Mouse (Mus musculus): ENCODE data around the gene Slc8a1. TPM values are rescaled to one million over a fixed set of nuclear protein-coding genes. Genes with fewer than 3 reads are reported as not detected.
A peak's percentile ranks its signal among the peaks of the same experiment; 100 is the strongest.

Gene Slc8a1
- polyA plus RNA-seq, 1 experiment from 2014 or later, result 84.6 TPM

- Histone ChIP-seq H3K4me1 (ENCODE audit: control insufficient read depth, insufficient read depth, low read length) (peaks cover 30% of the 10 kb centered on the region), H3K9me3 (replicated peaks; ENCODE audit: control insufficient read depth, low read length) (no peaks in the 10 kb centered on the region), H3K36me3 (ENCODE audit: control insufficient read depth, insufficient read depth) (no peaks in the 10 kb centered on the region), H3K27me3 (ENCODE audit: control insufficient read depth, insufficient read depth, low read length) (no peaks in the 10 kb centered on the region), H3K4me2 (ENCODE audit: low read depth, low read length) (no peak overlapping the region), H3K4me3 (ENCODE audit: low read length) (no peak overlapping the region), H3K27ac (ENCODE audit: low read length) (no peak overlapping the region), H3K9ac (ENCODE audit: low read length) (no peak overlapping the region)
- ATAC-seq (replicated peaks; ENCODE audit: extremely low read depth, insufficient read depth, low FRiP score), result no peak
- WGBS, result 74% methylated on average over 1 of the region's 1 CpGs
Observed at GRCm38 (mm10) chr17:81477420-81477819, 260.8 kb downstream of the Slc8a1 start.

GRCm38 (mm10) chr17:81473363-81473762, 264.8 kb downstream of the Slc8a1 start:
- no peak for ATAC-seq (replicated peaks; ENCODE audit: extremely low read depth, insufficient read depth, low FRiP score)
- H3K9ac ChIP-seq (ENCODE audit: low read length), result no peak overlapping the region
- no peak overlapping the region for H3K27ac ChIP-seq (ENCODE audit: low read length)
- WGBS, result 79% methylated on average over 3 of the region's 3 CpGs
- H3K4me2 ChIP-seq (ENCODE audit: low read depth, low read length), result no peak overlapping the region
- no peaks in the 10 kb centered on the region for H3K27me3 ChIP-seq (ENCODE audit: control insufficient read depth, insufficient read depth, low read length)
- H3K36me3 ChIP-seq (ENCODE audit: control insufficient read depth, insufficient read depth), result no peaks in the 10 kb centered on the region
- no peak overlapping the region for H3K4me3 ChIP-seq (ENCODE audit: low read length)
- H3K4me1 ChIP-seq (ENCODE audit: control insufficient read depth, insufficient read depth, low read length), result peaks cover 13% of the 10 kb centered on the region
- no peaks in the 10 kb centered on the region for H3K9me3 ChIP-seq (replicated peaks; ENCODE audit: control insufficient read depth, low read length)

GRCm38 (mm10) chr17:81468941-81469340, 269.2 kb downstream of the Slc8a1 start:
- ATAC-seq (replicated peaks; ENCODE audit: extremely low read depth, insufficient read depth, low FRiP score), result peak; percentile 84
- peaks cover 17% of the 10 kb centered on the region for H3K4me1 ChIP-seq (ENCODE audit: control insufficient read depth, insufficient read depth, low read length)
- 0 out of 2 replicates have a peak, but pooled peaks cover 3% of the 10 kb centered on the region for H3K36me3 ChIP-seq (ENCODE audit: control insufficient read depth, insufficient read depth)
- peak overlapping the region; percentile 78 for H3K27ac ChIP-seq (ENCODE audit: low read length)
- no peak overlapping the region for H3K9ac ChIP-seq (ENCODE audit: low read length)
- no peaks in the 10 kb centered on the region for H3K27me3 ChIP-seq (ENCODE audit: control insufficient read depth, insufficient read depth, low read length)
- no peak overlapping the region for H3K4me2 ChIP-seq (ENCODE audit: low read depth, low read length)
- no peaks in the 10 kb centered on the region for H3K9me3 ChIP-seq (replicated peaks; ENCODE audit: control insufficient read depth, low read length)
- WGBS, result 24% methylated on average over 5 of the region's 5 CpGs
- H3K4me3 ChIP-seq (ENCODE audit: low read length), result no peak overlapping the region

GRCm38 (mm10) chr17:81459379-81459778, 278.8 kb downstream of the Slc8a1 start:
- Histone ChIP-seq H3K27ac (ENCODE audit: low read length) (no peak overlapping the region), H3K9ac (ENCODE audit: low read length) (no peak overlapping the region), H3K27me3 (ENCODE audit: control insufficient read depth, insufficient read depth, low read length) (no peaks in the 10 kb centered on the region), H3K4me3 (ENCODE audit: low read length) (no peak overlapping the region), H3K4me1 (ENCODE audit: control insufficient read depth, insufficient read depth, low read length) (peaks cover 17% of the 10 kb centered on the region), H3K4me2 (ENCODE audit: low read depth, low read length) (no peak overlapping the region), H3K9me3 (replicated peaks; ENCODE audit: control insufficient read depth, low read length) (no peaks in the 10 kb centered on the region), H3K36me3 (ENCODE audit: control insufficient read depth, insufficient read depth) (0 out of 2 replicates have a peak, but pooled peaks cover 2% of the 10 kb centered on the region)
- no peak for ATAC-seq (replicated peaks; ENCODE audit: extremely low read depth, insufficient read depth, low FRiP score)
- 40% methylated on average over 3 of the region's 3 CpGs for WGBS

GRCm38 (mm10) chr17:81455977-81456376, 282.2 kb downstream of the Slc8a1 start:
- Histone ChIP-seq H3K9ac (ENCODE audit: low read length) (no peak overlapping the region), H3K4me2 (ENCODE audit: low read depth, low read length) (no peak overlapping the region), H3K4me1 (ENCODE audit: control insufficient read depth, insufficient read depth, low read length) (peaks cover 20% of the 10 kb centered on the region), H3K36me3 (ENCODE audit: control insufficient read depth, insufficient read depth) (no peaks in the 10 kb centered on the region), H3K4me3 (ENCODE audit: low read length) (no peak overlapping the region), H3K27ac (ENCODE audit: low read length) (no peak overlapping the region), H3K27me3 (ENCODE audit: control insufficient read depth, insufficient read depth, low read length) (no peaks in the 10 kb centered on the region), H3K9me3 (replicated peaks; ENCODE audit: control insufficient read depth, low read length) (no peaks in the 10 kb centered on the region)
- ATAC-seq (replicated peaks; ENCODE audit: extremely low read depth, insufficient read depth, low FRiP score), result no peak
- 63% methylated on average over 7 of the region's 7 CpGs for WGBS

GRCm38 (mm10) chr17:81455269-81455668, 282.9 kb downstream of the Slc8a1 start:
- Histone ChIP-seq H3K36me3 (ENCODE audit: control insufficient read depth, insufficient read depth) (no peaks in the 10 kb centered on the region), H3K4me1 (ENCODE audit: control insufficient read depth, insufficient read depth, low read length) (peaks cover 20% of the 10 kb centered on the region), H3K4me2 (ENCODE audit: low read depth, low read length) (no peak overlapping the region), H3K9ac (ENCODE audit: low read length) (no peak overlapping the region), H3K4me3 (ENCODE audit: low read length) (no peak overlapping the region), H3K27me3 (ENCODE audit: control insufficient read depth, insufficient read depth, low read length) (no peaks in the 10 kb centered on the region), H3K9me3 (replicated peaks; ENCODE audit: control insufficient read depth, low read length) (no peaks in the 10 kb centered on the region), H3K27ac (ENCODE audit: low read length) (no peak overlapping the region; the same call in 1 of the 2 replicates)
- ATAC-seq (replicated peaks; ENCODE audit: extremely low read depth, insufficient read depth, low FRiP score), result no peak
- 57% methylated on average over 3 of the region's 3 CpGs for WGBS

GRCm38 (mm10) chr17:81441463-81441862, 296.7 kb downstream of the Slc8a1 start, which contains the start of gene Gm11096:
Gene Gm11096, plus strand, starts transcription at chr17:81441763.
- no peaks in the 10 kb centered on the region for H3K9me3 ChIP-seq (replicated peaks; ENCODE audit: control insufficient read depth, low read length)
- H3K4me3 ChIP-seq (ENCODE audit: low read length), result no peak within 1 kb of the TSS
- H3K27me3 ChIP-seq (ENCODE audit: control insufficient read depth, insufficient read depth, low read length), result no peaks in the 10 kb centered on the region
- no peak within 1 kb of the TSS for H3K9ac ChIP-seq (ENCODE audit: low read length)
- ATAC-seq (replicated peaks; ENCODE audit: extremely low read depth, insufficient read depth, low FRiP score), result no peak
- H3K27ac ChIP-seq (ENCODE audit: low read length), result no peak within 1 kb of the TSS
- peaks cover 15% of the 10 kb centered on the region for H3K4me1 ChIP-seq (ENCODE audit: control insufficient read depth, insufficient read depth, low read length)
- H3K36me3 ChIP-seq (ENCODE audit: control insufficient read depth, insufficient read depth), result peaks cover 29% of the 10 kb centered on the region
- no peak within 1 kb of the TSS for H3K4me2 ChIP-seq (ENCODE audit: low read depth, low read length)

GRCm38 (mm10) chr17:81433148-81433547, 305.0 kb downstream of the Slc8a1 start:
- Histone ChIP-seq H3K4me3 (ENCODE audit: low read length) (no peak overlapping the region), H3K27ac (ENCODE audit: low read length) (peak overlapping the region; percentile 11; the same call in 1 of the 2 replicates), H3K4me2 (ENCODE audit: low read depth, low read length) (no peak overlapping the region), H3K27me3 (ENCODE audit: control insufficient read depth, insufficient read depth, low read length) (no peaks in the 10 kb centered on the region), H3K9me3 (replicated peaks; ENCODE audit: control insufficient read depth, low read length) (no peaks in the 10 kb centered on the region), H3K9ac (ENCODE audit: low read length) (no peak overlapping the region), H3K4me1 (ENCODE audit: control insufficient read depth, insufficient read depth, low read length) (peaks cover 8% of the 10 kb centered on the region), H3K36me3 (ENCODE audit: control insufficient read depth, insufficient read depth) (peaks cover 31% of the 10 kb centered on the region)
- WGBS, result 51% methylated on average over 5 of the region's 5 CpGs
- ATAC-seq (replicated peaks; ENCODE audit: extremely low read depth, insufficient read depth, low FRiP score), result no peak; the same call in 1 of the 2 replicates

- Histone ChIP-seq H3K4me2 (ENCODE audit: low read depth, low read length) (no peak overlapping the region), H3K27me3 (ENCODE audit: control insufficient read depth, insufficient read depth, low read length) (no peaks in the 10 kb centered on the region), H3K9ac (ENCODE audit: low read length) (no peak overlapping the region), H3K4me3 (ENCODE audit: low read length) (no peak overlapping the region), H3K36me3 (ENCODE audit: control insufficient read depth, insufficient read depth) (peaks cover 30% of the 10 kb centered on the region), H3K9me3 (replicated peaks; ENCODE audit: control insufficient read depth, low read length) (no peaks in the 10 kb centered on the region), H3K4me1 (ENCODE audit: control insufficient read depth, insufficient read depth, low read length) (peaks cover 8% of the 10 kb centered on the region), H3K27ac (ENCODE audit: low read length) (no peak overlapping the region)
- 0 out of 2 replicates have a peak, but pooled peaks have one; percentile 16 for ATAC-seq (replicated peaks; ENCODE audit: extremely low read depth, insufficient read depth, low FRiP score)
- WGBS, result 88% methylated on average over 2 of the region's 2 CpGs
Observed at GRCm38 (mm10) chr17:81432733-81433132, 305.4 kb downstream of the Slc8a1 start.

Data from heart, embryonic 16.5 days (tissue).